Mouse (Mus musculus) forebrain, postnatal 0 days (tissue): ENCODE data around the gene Ehf. TPM values are rescaled to one million over a fixed set of nuclear protein-coding genes. Genes with fewer than 3 reads are reported as not detected.

ENCODE experiments used
- ATAC-seq: fragments of 200-750 bp; cut with Nextera tagmentation; 2 replicates; pipeline ENCODE4 v1.8.0; 2017; ENCODE audit warnings: mild to moderate bottlenecking, moderate library complexity
- DNase-seq: peaks from one replicate; pipeline ENCODE4 v3.0.0-alpha.2; 2015
- H3K27ac ChIP-seq: fragments of 300-500 bp; sonication (generic); 2 replicates; pipeline ENCODE4 v1.5.1; 2014; ENCODE audit warnings: low read depth, mild to moderate bottlenecking, antibody characterized with exemption, low read length, moderate library complexity, mixed read lengths
- H3K27me3 ChIP-seq: fragments of 300-500 bp; sonication (generic); 2 replicates; pipeline ENCODE4 v1.6.1; 2014; ENCODE audit warnings: mild to moderate bottlenecking, low read length, mixed read lengths; ENCODE audit not compliant: insufficient read depth
- H3K36me3 ChIP-seq: fragments of 300-500 bp; sonication (generic); 2 replicates; pipeline ENCODE4 v1.6.1; 2014; ENCODE audit warnings: mild to moderate bottlenecking, moderate library complexity; ENCODE audit not compliant: insufficient read depth
- H3K4me1 ChIP-seq: fragments of 300-500 bp; sonication (generic); 2 replicates; pipeline ENCODE4 v1.6.1; 2014; ENCODE audit warnings: antibody characterized with exemption; ENCODE audit not compliant: insufficient read depth
- H3K4me2 ChIP-seq: fragments of 300-500 bp; sonication (generic); 2 replicates; pipeline ENCODE4 v1.6.1; 2014; ENCODE audit warnings: low read depth, mild to moderate bottlenecking, moderate library complexity
- H3K4me3 ChIP-seq: fragments of 300-500 bp; sonication (generic); 2 replicates; pipeline ENCODE4 v1.5.1; 2014; ENCODE audit warnings: low read depth, low read length, mixed read lengths
- H3K9ac ChIP-seq: fragments of 300-500 bp; sonication (generic); 2 replicates; pipeline ENCODE4 v1.6.1; 2014; ENCODE audit warnings: mild to moderate bottlenecking
- H3K9me3 ChIP-seq: fragments of 300-500 bp; sonication (generic); 2 replicates; pipeline ENCODE4 v1.6.1; 2016; ENCODE audit warnings: low read length
- CTCF ChIP-seq: sonication (generic); IDR thresholded peaks from 2 replicates; pipeline ENCODE4 v1.5.1; 2016; ENCODE audit warnings: antibody characterized with exemption, control low read depth, low read depth
- WGBS: fragments of 180-500 bp; shearing (Covaris S2); extraction: QIAGEN DNeasy Blood & Tissue Kit; methylation state at CpG from one replicate; pipeline ENCODE4 v1.1.7; 2014; 5-methylcytosine and 5-hydroxymethylcytosine counted together
- polyA plus RNA-seq: library from polyadenylated mRNA; unstranded; fragments of >200 nt; fragmentation: Nextera tagmentation; extraction: Ambion mirVana; gene quantifications from 2 replicates; pipeline ENCODE4 v1.2.1, GENCODE M21; 2015
- total RNA-seq: library from RNA; depleted of rRNA; stranded (reverse); fragments of >200 nt; gene quantifications from 2 replicates; pipeline ENCODE4 v1.2.3, GENCODE M21; 2014

The Ehf gene
- total and polyA plus RNA-seq, 2 experiments from 2014 or later = 0.07 to 1.1 TPM

- DNase-seq (no peak), ATAC-seq (no peak)
- Histone ChIP-seq H3K9ac (no peak overlapping the region), H3K4me3 (no peak overlapping the region), H3K4me2 (no peak overlapping the region), H3K36me3 (no peaks in the 10 kb centered on the region), H3K27ac (no peak overlapping the region), H3K9me3 (no peaks in the 10 kb centered on the region), H3K27me3 (no peaks in the 10 kb centered on the region), H3K4me1 (no peaks in the 10 kb centered on the region)
- WGBS = 29% methylated on average over 8 of the region's 8 CpGs
- no peak for TF ChIP-seq CTCF
Measured at GRCm38 (mm10) chr2:103283730-103284129, 19.3 kb downstream of the Ehf start.

- H3K9ac ChIP-seq = no peak overlapping the region
- DNase-seq (no peak), ATAC-seq (no peak)
- H3K4me3 ChIP-seq = no peak overlapping the region
- H3K27ac ChIP-seq = no peak overlapping the region
- H3K9me3 ChIP-seq = no peaks in the 10 kb centered on the region
- no peak overlapping the region for H3K4me2 ChIP-seq
- H3K4me1 ChIP-seq = no peaks in the 10 kb centered on the region
- 78% methylated on average over 8 of the region's 8 CpGs for WGBS
- H3K36me3 ChIP-seq = no peaks in the 10 kb centered on the region
- no peaks in the 10 kb centered on the region for H3K27me3 ChIP-seq
- no peak for TF ChIP-seq CTCF
Measured at GRCm38 (mm10) chr2:103282184-103282750, 20.8 kb downstream of the Ehf start.

GRCm38 (mm10) chr2:103279927-103280326 is 23.2 kb downstream of the Ehf start:
- Histone ChIP-seq H3K27ac (no peak overlapping the region), H3K4me1 (no peaks in the 10 kb centered on the region), H3K9ac (no peak overlapping the region), H3K27me3 (no peaks in the 10 kb centered on the region), H3K36me3 (no peaks in the 10 kb centered on the region), H3K4me3 (no peak overlapping the region), H3K4me2 (no peak overlapping the region), H3K9me3 (no peaks in the 10 kb centered on the region)
- 100% methylated on average over 1 of the region's 1 CpGs for WGBS
- TF ChIP-seq CTCF = no peak
- DNase-seq = no peak
- no peak for ATAC-seq

- 82% methylated on average over 1 of the region's 1 CpGs for whole genome bisulfite sequencing
- TF ChIP-seq CTCF = no peak
- H3K27ac ChIP-seq = no peak overlapping the region
Measured at GRCm38 (mm10) chr2:103278476-103278875, 24.6 kb downstream of the Ehf start.

GRCm38 (mm10) chr2:103277794-103278193 is 25.3 kb downstream of the Ehf start:
- WGBS = 26% methylated on average over 1 of the region's 1 CpGs
- no peaks in the 10 kb centered on the region for H3K36me3 ChIP-seq
- TF ChIP-seq CTCF = no peak
- no peak overlapping the region for H3K4me2 ChIP-seq
- DNase-seq (no peak), ATAC-seq (no peak)
- no peak overlapping the region for H3K27ac ChIP-seq
- H3K4me3 ChIP-seq = no peak overlapping the region
- no peak overlapping the region for H3K9ac ChIP-seq
- no peaks in the 10 kb centered on the region for H3K9me3 ChIP-seq
- H3K27me3 ChIP-seq = no peaks in the 10 kb centered on the region
- no peaks in the 10 kb centered on the region for H3K4me1 ChIP-seq

More at GRCm38 (mm10) chr2:103278476-103278875, 24.6 kb downstream of the Ehf start:
- ATAC-seq (no peak), DNase-seq (no peak)
- Histone ChIP-seq H3K4me2 (no peak overlapping the region), H3K9me3 (no peaks in the 10 kb centered on the region), H3K27me3 (no peaks in the 10 kb centered on the region), H3K4me1 (no peaks in the 10 kb centered on the region), H3K9ac (no peak overlapping the region), H3K4me3 (no peak overlapping the region), H3K36me3 (no peaks in the 10 kb centered on the region)

- WGBS = 90% methylated on average over 6 of the region's 6 CpGs
- Histone ChIP-seq H3K36me3 (no peaks in the 10 kb centered on the region), H3K27ac (no peak overlapping the region), H3K4me1 (no peaks in the 10 kb centered on the region), H3K4me2 (no peak overlapping the region), H3K9ac (no peak overlapping the region), H3K4me3 (no peak overlapping the region), H3K9me3 (no peaks in the 10 kb centered on the region), H3K27me3 (no peaks in the 10 kb centered on the region)
- ATAC-seq (no peak), DNase-seq (no peak)
- no peak for TF ChIP-seq CTCF
Measured at GRCm38 (mm10) chr2:103275316-103275960, 27.6 kb downstream of the Ehf start.

- H3K9me3 ChIP-seq = no peaks in the 10 kb centered on the region
- no peak overlapping the region for H3K27ac ChIP-seq
- H3K27me3 ChIP-seq = no peaks in the 10 kb centered on the region
- DNase-seq (no peak), ATAC-seq (no peak)
- no peak overlapping the region for H3K4me3 ChIP-seq
- no peak overlapping the region for H3K9ac ChIP-seq
- H3K36me3 ChIP-seq = no peaks in the 10 kb centered on the region
- no peak overlapping the region for H3K4me2 ChIP-seq
- 89% methylated on average over 2 of the region's 2 CpGs for WGBS
- no peaks in the 10 kb centered on the region for H3K4me1 ChIP-seq
- no peak for TF ChIP-seq CTCF
Measured at GRCm38 (mm10) chr2:103274803-103275202, 28.3 kb downstream of the Ehf start.
